Mouse (Mus musculus): ENCODE data around the gene Lrch1.

GRCm38 (mm10) chr14:74921471-74921870 lies 26.2 kb downstream of the Lrch1 start:
- TF ChIP-seq CTCF (IDR thresholded peaks at IDR 0.05) (no peak), EP300 (IDR thresholded peaks at IDR 0.05) (no peak)

Data from lung, postnatal 0 days (tissue).